Mouse (Mus musculus) spleen, adult 2 months (tissue): ENCODE measurements around the gene Slc22a20.

Source experiments
- CTCF ChIP-seq: fragments of 200-500 bp; IDR thresholded peaks from 2 replicates; pipeline ENCODE4 v1.5.1; 2011; ENCODE audit warnings: mild to moderate bottlenecking, inconsistent platforms; ENCODE audit not compliant: insufficient read depth, insufficient read length, insufficient replicate concordance; ENCODE audit errors: extremely low read depth
- POLR2A ChIP-seq: fragments of 200-500 bp; IDR thresholded peaks from 2 replicates; pipeline ENCODE4 v1.6.1; 2011; ENCODE audit warnings: low read depth, low read length, inconsistent platforms

- no peak for TF ChIP-seq CTCF
- peak; percentile 11; the same call in 1 of the 2 replicates for TF ChIP-seq POLR2A
Measured at GRCm38 (mm10) chr19:5963883-5964562, 21.9 kb downstream of the Slc22a20 start, which contains the start of gene Pola2.
